Mouse (Mus musculus) adrenal gland, adult (tissue): Measurements from ENCODE around the gene Arhgef12.

Experiments
- DNase-seq, 2 experiments: peaks; one replicate each; pipeline ENCODE4 v3.0.0; 2022 to 2023; ENCODE audit warnings: low spot score in 1 of 2; ENCODE audit not compliant: inconsistent age in 2 of 2

The Arhgef12 gene

DNA sequence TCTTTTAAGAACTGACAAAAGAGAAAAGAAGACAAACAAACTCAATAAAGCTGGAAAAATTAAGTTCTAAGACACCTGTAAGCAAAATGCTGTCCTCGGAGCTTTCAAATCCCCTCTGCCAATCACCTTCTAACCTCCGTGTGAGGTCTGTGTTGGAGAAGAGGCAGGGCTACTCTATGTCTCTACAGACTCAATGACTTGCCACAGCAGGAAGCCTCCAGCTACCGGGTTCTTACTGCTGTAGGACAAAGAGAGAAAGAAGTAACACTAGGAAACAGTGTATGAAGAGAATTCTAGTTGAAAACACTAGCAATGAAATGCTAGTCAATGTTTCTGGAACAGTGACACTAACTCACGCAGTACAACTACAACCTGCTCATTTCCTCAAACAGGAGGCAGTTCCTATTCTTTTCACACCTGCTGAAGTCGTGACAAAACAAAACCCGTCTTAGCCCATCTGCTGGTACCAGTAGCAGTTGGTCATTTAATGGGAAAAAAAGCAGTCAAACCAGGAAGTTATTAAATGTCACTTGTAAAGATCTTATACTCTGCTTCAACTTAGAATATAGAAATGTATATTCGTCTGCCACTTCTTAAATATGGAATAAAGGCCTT is 23.5 kb downstream of the Arhgef12 start:
- DNase-seq: no peak

DNA sequence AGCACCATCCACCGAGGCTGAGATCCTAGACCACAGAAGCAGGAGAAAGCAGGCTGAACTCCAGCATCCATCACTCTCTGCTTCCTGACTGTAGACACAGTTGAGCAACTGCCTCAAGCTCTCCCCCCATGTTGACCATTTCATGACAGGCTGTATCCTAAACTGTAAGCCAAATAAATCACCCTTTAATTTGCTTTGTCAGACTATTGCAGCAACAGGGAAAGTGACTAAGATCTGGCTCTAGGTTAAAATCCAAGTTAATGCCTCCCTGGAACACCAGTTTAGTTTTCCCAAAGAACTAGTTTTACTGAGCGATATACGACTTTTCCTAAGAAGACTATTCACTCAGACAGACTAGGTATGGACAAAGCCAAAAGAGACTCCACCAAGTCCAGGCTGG is 28.3 kb downstream of the Arhgef12 start:
- DNase-seq: peak in 1 of 2 experiments; percentile 57

DNA sequence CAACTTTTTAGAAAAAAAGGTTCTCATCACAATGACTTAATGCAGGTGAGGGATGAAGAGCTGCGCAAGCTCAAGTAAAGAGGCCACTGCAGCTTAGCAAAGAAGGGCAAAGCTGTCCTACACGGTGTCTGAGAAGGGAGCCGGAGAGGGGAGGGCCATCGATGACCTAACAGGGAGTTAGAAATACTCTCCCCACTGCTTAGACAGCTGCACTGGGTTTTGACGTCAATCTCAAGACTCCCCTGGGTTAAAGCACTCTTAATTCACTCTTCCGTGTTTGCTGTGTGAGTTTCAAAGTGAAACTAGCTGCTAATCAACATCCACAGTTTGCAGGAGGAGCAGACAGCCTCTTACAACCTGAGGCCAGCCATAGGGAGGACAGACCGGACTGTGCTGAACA is 30.9 kb downstream of the Arhgef12 start:
- DNase-seq: no peak

DNA sequence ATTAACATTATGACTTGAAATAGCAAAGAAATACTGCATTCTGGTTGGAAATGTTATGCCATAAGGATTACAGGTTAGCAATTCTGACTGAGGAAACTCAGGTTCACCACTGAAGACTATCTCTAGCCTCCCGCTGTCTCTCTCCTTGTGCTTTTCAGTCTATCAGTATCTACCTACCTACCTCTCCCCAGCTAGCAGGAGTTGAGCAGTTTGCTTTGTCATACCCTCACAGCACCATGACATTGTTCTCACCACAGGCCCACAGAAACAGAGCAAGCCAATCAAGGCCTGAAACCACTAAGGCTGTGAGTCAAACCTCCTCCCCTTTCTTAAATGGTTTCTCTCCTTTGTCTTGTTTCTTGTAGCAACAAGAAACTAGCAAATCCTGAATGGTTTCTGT is 32.4 kb downstream of the Arhgef12 start:
- no peak for DNase-seq

DNA sequence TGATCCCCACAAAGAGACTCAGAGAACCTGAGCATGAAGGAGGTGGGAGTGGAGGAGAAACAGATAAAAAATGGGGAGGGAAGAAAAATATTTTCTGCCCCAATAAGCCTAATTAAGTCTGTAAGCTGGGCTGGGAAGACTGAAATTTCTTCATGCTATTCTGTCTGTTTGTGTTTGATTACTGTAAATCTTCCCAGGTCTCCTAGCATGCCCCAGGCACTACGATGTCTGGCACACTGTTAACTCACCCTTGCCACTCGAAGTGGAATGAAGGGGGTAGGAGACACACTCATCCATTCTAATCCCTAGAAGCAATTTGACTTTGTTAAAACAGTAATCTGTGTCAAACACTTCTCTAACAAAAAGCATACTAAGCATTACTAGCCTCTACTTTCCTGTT is 35.3 kb downstream of the Arhgef12 start:
- no peak for DNase-seq

DNA sequence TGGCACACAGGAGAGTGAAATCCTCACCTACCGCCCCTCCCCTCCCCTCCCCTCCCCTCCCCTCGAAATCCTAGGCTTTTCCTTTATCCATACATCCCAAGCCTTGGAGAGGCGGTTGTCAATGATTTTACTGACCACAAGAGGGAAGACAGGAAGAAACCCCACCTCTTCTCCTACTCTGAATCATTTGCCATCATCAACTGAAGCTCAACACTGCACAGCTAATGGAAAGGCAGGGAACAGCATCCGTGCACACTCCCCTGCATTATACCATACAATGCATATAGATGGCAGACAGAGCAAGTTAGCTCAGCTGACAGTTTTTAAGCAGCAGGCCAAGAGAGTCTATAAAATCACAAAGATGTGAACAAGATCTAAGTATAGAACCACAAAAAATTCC is 35.9 kb downstream of the Arhgef12 start:
- no peak for DNase-seq

DNA sequence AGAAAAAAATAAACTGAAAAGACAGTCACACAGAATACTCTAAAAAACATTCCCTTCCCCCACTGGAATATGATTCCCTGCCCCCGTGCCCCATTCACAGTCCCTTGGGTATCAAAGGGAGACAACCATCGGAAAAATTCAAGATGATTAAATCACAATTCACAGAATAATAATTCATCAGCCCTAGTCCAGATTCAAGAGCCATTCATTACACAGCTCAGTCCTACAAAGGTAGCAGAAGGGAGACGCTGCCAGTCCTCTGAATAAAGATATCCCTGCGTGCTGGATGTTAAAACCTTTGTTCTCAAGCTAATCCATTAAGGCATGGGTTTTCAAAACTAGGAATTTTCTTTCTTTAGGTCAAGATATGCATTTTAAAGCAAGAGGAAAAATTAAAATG is 36.5 kb downstream of the Arhgef12 start:
- DNase-seq: no peak

DNA sequence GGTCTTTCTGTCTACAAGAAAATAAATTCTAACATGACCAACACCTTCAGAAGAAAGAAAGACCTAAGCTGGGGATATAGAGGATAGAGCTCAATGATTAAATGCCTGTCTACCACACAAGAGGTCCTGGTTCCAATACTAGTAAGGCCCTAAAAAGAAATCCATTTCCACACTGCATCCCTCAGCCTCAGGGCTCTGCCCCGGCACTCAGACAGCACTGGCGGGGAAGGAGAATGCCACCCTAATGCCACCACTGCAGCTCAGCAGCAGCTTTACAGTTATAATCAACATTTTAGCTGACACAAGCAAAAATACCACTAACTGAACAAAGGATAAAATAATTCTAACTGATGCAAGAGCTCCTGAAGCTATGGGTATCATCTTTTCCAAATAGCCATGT is 36.9 kb downstream of the Arhgef12 start:
- DNase-seq: no peak

DNA sequence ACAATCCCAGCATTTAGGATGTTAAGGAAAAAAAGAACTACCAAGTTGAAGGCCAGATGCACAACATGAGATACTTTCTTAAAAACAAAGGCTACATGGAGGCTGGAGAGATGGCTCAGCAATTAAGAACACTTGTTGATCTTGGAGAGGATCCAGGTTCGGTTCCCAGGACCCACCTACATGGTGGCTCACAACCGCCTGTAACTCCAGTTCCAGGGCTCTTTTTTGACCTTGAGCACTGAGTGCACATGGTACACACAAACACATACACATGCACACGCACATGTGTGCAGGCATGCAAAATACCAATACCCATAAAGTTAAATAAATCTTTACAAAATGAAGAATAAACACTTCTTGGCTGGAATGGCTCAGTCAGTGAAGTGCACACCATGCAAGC is 39.1 kb downstream of the Arhgef12 start:
- no peak for DNase-seq

DNA sequence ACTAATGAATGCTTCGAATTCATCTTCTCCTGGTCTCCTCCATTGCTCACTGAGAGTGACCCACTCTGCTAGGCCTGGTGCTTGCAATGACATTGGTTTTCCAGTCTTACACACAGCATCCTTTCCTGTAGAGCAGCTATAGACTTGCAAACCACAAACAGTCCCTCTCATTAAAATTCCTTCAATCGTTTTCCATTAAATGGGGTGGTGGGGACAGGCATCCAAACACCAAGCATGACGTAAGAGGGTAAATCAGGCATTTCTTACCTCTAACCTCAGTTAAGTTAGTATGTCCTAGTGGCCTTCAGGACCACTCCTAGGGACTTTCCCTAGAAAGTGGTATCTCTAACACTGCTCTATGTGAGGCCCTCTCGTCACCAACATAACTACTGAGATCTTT is 41.8 kb downstream of the Arhgef12 start:
- DNase-seq: no peak

DNA sequence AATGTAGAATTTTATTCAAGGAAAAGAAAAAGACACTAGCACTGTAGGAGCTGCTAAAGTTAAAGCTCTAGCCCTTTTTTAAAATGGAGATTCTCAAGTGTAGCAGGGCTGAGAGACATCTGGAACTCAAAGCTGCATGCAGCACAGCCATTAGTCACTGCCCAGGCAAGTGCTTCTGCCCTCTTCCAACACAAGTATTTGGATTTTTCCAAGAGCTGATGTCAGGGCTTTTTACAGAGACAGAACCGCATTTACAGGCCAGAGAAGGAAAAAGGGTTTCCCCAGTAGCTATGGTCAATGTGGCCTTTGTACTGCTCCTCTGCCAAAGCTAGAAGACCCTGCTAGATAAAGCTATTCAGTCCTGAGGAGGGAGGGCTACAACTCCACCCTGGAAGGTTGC is 45.5 kb downstream of the Arhgef12 start:
- DNase-seq: no peak

DNA sequence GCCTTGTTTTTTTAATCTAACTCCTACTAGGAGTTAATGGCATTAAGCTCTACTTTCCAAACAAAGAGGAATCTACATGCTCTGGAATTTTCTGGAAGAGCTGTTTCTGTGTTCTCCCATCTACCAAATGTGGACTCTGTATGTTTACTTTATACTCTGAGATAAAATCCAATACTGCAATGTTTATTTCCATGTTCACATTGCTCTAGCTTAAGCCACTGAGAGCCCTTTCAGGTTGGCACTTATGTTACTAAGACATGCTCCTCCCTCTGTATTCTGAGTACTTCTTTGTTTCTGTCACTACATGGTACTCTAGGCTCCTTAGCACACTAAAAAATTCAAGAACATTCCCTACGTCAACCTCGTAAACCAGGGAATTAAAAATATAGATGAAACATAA is 56.6 kb downstream of the Arhgef12 start:
- no peak for DNase-seq

DNA sequence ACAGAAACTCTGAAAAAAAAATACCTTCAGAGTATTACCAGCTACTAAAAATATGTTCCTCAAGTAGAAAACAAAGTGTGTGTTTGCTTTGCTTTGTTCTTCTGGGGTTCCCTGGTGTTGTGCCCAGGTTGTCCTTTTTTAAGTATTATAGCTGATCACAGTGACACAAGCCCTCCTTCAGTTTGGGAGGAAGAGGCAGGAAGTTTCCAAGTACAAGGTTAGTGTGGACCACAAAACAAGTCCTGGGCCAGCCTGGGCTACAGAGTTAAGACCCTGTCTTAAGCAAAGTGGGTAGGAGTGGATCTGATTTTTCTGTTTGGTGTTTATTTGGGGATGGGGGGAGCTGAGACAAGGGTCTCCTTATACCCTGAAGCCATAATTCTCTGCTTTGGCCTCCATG is 62.6 kb downstream of the Arhgef12 start:
- DNase-seq: no peak

DNA sequence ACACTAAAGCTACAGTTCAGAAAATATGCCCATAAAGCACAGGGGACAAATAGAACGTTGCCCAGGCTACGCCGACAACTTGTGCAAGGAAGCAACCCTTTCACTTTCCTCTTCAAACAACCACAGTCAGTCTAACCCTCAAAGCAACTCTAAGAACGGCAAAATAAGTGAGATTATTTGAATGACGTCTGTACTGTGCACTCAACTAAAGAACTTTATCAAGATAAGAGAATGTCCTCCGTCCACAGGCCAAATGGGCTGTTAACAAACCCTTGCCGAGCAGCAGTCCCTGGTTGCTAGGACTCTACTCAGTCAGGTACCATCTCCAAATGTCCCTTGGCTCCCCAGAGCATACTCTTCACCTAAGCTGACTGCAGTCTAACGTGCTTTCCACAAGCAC is 68.6 kb downstream of the Arhgef12 start:
- DNase-seq: no peak

DNA sequence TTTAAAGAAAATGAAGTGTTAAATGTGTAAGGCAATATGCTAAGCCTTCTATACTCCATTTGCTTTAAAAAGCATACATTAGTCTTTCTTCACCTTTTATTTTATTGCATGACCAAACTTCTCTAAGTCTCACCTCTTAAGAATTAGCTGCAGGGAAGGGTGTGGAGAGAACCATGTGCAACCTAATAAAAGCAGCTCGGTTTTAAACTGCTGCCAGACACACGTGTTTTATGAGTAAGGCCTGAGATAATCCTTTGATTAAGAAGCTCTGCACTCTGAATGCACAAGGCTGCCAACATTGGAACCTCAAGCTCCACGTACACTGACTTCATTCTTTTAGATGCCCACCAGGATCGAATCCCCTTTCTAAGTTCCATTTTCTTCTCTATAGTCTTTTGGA is 71.8 kb downstream of the Arhgef12 start:
- no peak for DNase-seq

DNA sequence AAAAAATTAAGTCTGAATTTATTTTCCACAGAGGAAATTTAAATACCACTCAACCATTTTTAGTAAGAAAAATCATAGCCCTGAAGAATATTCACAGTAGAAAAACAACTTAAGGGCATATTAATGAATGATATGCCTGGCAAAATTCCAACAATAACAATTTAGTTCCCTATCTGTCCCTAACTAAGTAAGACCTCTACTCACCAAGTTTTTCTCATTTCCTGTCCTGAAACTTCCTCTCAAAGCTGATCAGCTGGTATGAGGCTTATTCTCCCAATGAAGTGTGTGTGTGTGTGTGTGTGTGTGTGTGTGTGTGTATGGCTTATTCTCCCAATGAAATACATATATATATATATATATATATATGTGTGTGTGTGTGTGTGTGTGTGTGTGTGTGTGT is 72.8 kb downstream of the Arhgef12 start:
- DNase-seq: no peak

DNA sequence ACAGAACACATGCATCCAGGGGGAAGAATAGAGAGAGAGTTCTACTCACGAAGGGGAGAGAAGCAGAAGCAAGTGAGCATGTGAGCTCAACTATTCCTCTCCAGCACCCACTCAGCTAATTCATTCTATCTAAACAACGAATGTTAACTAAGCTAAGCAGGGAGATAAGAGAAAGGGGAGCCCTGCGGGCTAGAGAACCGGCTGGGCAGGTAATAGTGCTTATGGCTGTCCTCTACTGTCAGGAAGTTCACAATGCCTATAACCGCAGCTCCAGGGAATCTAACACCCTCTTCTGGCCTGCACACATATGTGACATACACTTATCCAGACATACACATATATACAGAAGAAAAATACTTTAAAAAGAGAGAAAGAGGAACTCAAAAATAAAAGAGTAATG is 79.3 kb downstream of the Arhgef12 start:
- no peak for DNase-seq

DNA sequence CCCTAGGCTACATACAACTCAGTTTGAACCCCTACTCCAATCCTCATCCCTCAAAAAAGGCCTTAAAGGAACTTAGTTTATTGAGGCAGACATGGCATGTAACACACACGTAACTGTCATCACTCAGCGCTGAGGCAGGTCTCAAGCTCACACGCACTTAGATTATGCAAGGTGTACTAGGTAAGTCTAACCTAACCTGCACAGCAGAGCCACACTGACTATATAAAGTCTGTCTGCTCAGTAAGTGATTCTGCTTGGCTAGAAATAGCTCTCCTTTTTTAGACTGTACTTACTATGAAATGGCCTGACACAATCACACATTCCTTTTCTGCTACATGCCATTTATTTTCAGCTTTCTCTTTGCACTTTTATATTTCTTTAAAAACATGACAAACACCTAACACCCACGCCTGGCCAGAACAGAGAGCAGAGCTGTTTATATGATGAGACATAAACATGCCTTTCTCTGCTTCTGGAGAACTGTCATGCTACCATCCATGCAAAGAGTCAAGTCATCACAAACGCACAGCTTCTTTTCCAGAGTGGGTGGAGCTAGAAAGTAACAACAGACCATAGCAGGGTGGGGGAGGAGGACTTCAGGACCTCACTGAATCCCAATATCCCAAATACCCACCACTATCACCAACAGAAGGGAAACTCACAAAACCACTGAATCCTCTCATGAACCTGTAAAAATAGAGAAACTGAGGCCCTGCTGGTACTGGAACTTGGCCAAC is 85.4 kb downstream of the Arhgef12 start:
- DNase-seq: no peak

DNA sequence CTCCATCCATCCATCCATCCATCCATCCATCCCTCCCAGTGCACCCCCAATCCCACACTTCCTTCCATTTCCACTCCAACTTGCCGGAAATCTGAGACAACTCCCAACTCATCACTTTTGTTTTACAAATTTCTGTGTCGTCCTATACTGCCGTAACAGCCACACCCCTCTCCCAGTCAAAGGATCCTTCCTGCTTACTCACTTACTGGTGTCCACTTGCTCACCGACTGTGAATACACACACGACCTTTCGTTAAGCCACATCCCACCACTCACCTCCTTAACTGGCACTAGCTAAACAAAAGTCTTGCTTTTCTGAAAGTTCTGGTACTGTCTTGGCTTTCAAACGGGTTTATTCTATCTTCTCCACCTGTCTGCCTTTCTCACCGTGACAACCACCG is 87.4 kb downstream of the Arhgef12 start:
- DNase-seq: no peak

DNA sequence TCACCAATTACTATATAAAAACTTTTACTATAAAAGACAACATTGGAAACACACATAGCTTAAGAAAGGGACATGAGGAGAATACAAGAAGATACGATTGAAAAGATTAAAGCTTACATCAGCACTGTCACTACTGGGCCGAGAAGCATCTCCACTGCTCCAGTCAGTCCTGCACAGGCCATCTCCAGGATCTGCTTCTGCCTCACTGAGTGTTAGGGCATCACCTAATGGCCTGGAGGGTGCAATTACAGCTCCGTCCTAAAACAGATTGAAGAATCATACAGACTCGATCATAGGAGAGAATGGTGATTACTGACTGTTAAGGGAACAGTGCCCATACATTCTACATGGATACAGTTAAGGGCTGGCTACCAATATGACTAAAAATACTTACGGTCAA is 91.3 kb downstream of the Arhgef12 start:
- DNase-seq: peak in 1 of 2 experiments; percentile 54

DNA sequence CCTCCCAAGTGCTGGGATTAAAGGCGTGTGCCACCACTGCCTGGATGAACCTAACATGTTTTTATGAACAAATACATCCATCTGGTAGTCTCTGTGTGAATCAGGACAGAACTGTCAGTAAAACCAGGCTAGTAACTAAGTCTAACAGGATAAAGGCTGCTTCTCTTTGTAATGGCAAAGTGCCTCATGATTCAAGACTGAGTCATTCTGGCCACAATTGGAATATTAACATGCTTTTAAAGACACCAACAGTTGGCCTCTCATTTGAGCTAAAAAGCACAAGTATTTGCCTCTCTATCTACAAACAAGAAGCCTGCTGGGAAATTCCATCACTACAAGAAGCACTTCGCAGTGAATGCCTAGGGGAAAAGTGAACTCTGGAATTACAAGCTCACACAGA is 91.7 kb downstream of the Arhgef12 start:
- DNase-seq: peak in 1 of 2 experiments; percentile 84

DNA sequence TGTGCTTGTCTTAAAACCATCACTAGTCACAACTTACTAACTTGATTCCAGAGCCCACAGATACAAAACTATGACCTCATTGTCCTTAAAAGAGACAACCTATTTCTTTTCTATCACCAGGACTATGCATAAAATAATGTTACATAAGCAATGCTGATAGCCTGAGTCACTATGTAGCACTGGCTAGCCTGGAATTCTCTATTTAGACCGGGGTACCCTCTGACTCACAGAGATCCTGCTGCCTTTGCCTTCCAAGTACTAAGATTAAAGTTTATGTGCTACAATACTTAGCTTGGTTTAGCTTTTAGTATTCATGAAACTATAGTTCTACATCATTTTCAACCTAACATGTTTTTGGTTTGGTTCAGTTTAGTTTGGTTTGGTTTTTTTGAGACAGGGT is 92.2 kb downstream of the Arhgef12 start:
- DNase-seq: no peak

DNA sequence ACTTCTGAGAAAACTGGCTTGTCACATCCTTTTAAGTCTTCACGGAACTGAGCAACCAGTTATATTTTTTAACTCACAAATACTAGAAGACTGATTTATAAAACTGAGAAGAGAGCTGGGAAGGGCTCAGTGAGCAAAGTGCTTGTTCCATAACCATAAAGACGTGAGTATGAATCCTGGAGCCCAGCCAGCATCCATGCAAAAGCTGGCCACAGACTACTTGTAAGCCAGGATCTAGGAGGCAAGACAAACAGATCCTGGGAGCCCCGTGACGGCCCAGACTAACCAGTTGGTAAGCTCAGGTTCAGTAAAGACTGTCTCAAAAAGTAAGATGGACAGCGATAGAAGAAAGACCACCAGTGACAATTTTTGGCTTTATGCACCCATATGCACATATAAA is 94.5 kb downstream of the Arhgef12 start:
- no peak for DNase-seq
